Mouse (Mus musculus): ENCODE results near the gene Agap1.

DNA sequence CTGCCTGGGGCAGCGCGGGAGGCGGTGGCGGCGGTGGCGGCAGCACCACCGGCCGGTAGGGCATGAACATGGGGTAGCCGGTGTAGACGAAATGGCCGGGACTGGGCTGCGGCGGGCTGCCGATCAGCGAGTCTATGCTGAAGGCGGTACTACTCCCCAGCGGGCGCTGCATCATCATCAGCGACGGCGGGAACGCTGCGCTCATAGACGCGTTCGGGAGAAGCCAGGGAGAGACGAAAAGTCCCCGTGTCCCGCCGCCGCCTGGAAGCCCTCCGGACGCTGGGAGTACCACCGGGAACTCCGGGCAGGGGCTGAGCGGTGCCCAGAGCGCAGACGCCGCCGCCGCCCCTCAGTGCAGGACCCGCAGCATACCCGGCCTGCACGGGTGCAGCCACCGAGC lies 475.9 kb downstream of the Agap1 start:
- TF ChIP-seq POLR2A (IDR thresholded peaks at IDR 0.05; ENCODE audit: control insufficient read depth, extremely low read depth, insufficient read depth, low read length, poor library complexity) (no peak), CTCF (IDR thresholded peaks at IDR 0.05; ENCODE audit: borderline replicate concordance, control insufficient read depth, extremely low read depth, insufficient read depth, low read length, poor library complexity) (no peak)

Measured in thymus, adult 2 months (tissue).